Mouse (Mus musculus) heart, embryonic 11.5 days (tissue): ENCODE results near the gene Olfr1098. TPM values are rescaled to one million over a fixed set of nuclear protein-coding genes. Genes with fewer than 3 reads are reported as not detected.

Source experiments
- ATAC-seq: fragments of 200-750 bp; cut with Nextera tagmentation; replicated peaks from 2 replicates; pipeline ENCODE4 v1.8.0; 2017; ENCODE audit warnings: moderate library complexity; ENCODE audit not compliant: insufficient number of reproducible peaks, low FRiP score, low TSS enrichment
- H3K27ac ChIP-seq: fragments of 300-500 bp; sonication (generic); 2 replicates; pipeline ENCODE4 v1.5.1; 2014; ENCODE audit warnings: mild to moderate bottlenecking, low read depth, low read length
- H3K27me3 ChIP-seq: fragments of 300-500 bp; sonication (generic); 2 replicates; pipeline ENCODE4 v1.6.1; 2014; ENCODE audit warnings: mild to moderate bottlenecking, low read length, mixed read lengths; ENCODE audit not compliant: control insufficient read depth, insufficient read depth
- H3K36me3 ChIP-seq: fragments of 300-500 bp; sonication (generic); 2 replicates; pipeline ENCODE4 v1.6.1; 2014; ENCODE audit warnings: mild to moderate bottlenecking, low read length, moderate library complexity, mixed read lengths; ENCODE audit not compliant: control insufficient read depth, insufficient read depth
- H3K4me1 ChIP-seq: fragments of 300-500 bp; sonication (generic); 2 replicates; pipeline ENCODE4 v1.6.1; 2014; ENCODE audit warnings: low read length; ENCODE audit not compliant: control insufficient read depth, insufficient read depth
- H3K4me2 ChIP-seq: fragments of 300-500 bp; sonication (generic); 2 replicates; pipeline ENCODE4 v1.6.1; 2014; ENCODE audit warnings: mild to moderate bottlenecking, moderate library complexity
- H3K4me3 ChIP-seq: fragments of 300-500 bp; sonication (generic); 2 replicates; pipeline ENCODE4 v1.5.1; 2014; ENCODE audit warnings: low read depth, low read length
- H3K9ac ChIP-seq: fragments of 300-500 bp; sonication (generic); 2 replicates; pipeline ENCODE4 v1.6.1; 2014; ENCODE audit warnings: mild to moderate bottlenecking, low read depth, low read length, moderate library complexity
- H3K9me3 ChIP-seq: fragments of 300-500 bp; sonication (generic); replicated peaks from 2 replicates; pipeline ENCODE4 v1.6.1; 2016; ENCODE audit warnings: low read length; ENCODE audit not compliant: control insufficient read depth
- WGBS: fragments of 180-500 bp; shearing (Covaris S2); extraction: QIAGEN DNeasy Blood & Tissue Kit; methylation state at CpG from one replicate; pipeline ENCODE4 v1.1.7; 2014; ENCODE audit not compliant: insufficient replicate concordance; 5-methylcytosine and 5-hydroxymethylcytosine counted together
- polyA plus RNA-seq: library from polyadenylated mRNA; unstranded; fragments of >200 nt; fragmentation: Nextera tagmentation; extraction: Ambion mirVana; gene quantifications from 2 replicates; pipeline ENCODE4 v1.2.1, GENCODE M21; 2014

The Olfr1098 gene
- not detected in 2 replicates for polyA plus RNA-seq

DNA sequence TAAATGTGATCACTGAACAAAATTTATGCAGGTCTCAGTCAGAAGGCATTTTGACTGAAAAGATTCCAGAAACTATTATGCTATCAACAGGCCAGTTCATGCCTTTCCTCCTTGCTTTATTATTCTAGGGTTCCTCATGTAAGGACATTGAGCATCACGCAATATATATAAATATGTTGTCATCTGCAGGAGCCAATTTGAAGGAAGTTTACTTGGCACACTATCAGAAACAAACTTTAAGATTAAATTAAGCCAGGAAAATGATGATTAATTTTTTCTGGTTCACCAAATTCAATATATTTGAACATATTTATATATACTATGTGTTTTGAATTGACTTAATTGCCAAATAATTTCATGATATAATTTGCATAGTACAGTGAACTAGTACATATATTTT, at the start of gene Olfr1098:
Gene Olfr1098, minus strand, starts transcription at position 101 of the 400 bp plus-strand sequence.
- Histone ChIP-seq H3K27ac (no peak within 1 kb of the TSS), H3K36me3 (no peaks in the 10 kb centered on the region), H3K4me1 (no peaks in the 10 kb centered on the region), H3K9me3 (no peaks in the 10 kb centered on the region), H3K27me3 (no peaks in the 10 kb centered on the region), H3K4me3 (no peak within 1 kb of the TSS), H3K4me2 (no peak within 1 kb of the TSS), H3K9ac (no peak within 1 kb of the TSS)
- 85% methylated on average over 1 of the region's 1 CpGs for WGBS
- no peak for ATAC-seq

DNA sequence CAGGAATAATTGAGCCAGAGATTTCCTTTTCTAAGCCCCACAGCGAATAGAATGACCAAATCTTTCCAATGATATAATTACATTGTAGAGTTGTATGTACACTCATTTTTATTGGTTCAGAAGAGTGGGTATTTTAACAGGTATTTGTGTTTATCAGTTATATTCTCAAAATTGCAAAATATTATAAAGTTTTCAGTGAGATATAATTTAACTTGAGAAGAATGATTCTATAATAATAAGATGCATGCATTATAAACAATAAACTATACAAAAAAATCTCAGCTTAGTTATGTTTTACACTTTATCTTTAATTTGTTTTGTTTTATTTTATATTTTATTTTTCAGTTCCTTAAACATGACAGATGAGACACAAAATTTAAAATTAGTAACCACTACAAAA, 36.2 kb upstream of the Olfr1098 start, which contains the start of gene Olfr1099:
Gene Olfr1099, minus strand, starts transcription at position 101 of the 400 bp plus-strand sequence.
- H3K36me3 ChIP-seq = no peaks in the 10 kb centered on the region
- no peaks in the 10 kb centered on the region for H3K27me3 ChIP-seq
- ATAC-seq = no peak
- 85% methylated on average over 1 of the region's 1 CpGs for WGBS
- no peak within 1 kb of the TSS for H3K27ac ChIP-seq
- H3K4me1 ChIP-seq = no peaks in the 10 kb centered on the region
- no peaks in the 10 kb centered on the region for H3K9me3 ChIP-seq
- H3K4me3 ChIP-seq = no peak within 1 kb of the TSS
- no peak within 1 kb of the TSS for H3K4me2 ChIP-seq
- no peak within 1 kb of the TSS for H3K9ac ChIP-seq

DNA sequence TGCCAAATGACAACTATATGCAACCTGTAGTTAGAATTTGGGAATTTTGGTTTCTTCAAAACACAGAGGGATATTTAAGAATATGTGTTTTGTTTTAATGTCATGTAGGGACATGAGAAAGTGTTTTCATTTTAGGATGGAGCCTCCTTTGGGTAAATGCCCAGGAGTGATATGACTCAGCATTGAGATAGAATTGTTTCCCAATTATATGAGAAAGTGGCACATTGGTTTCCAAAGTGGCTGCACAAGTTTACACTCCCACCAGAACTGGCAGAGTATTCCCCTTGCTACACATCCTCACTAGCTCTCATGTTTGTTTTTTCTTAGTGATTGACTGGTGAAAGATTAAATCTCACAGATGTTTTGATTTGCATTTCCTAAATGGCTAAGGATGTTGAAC, 2.2 kb upstream of the Olfr1098 start:
- H3K36me3 ChIP-seq = no peaks in the 10 kb centered on the region

DNA sequence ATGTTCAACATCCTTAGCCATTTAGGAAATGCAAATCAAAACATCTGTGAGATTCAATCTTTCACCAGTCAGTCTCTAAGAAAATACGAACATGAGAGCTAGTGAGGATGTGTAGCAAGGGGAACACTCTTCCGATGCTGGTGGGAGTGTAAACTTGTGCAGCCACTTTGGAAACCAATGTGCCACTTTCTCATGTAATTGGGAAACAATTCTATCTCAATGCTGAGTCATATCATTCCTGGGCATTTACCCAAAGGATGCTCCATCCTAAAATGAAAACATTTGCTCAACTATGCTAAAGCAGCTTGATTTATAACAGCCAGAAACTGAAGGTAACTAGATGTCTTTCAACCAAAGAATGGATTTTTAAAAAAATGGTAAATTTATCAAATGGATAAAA, 18.7 kb downstream of the Olfr1098 start:
- no peak overlapping the region for H3K4me2 ChIP-seq
- 75% methylated on average over 2 of the region's 2 CpGs for WGBS
- H3K36me3 ChIP-seq = no peaks in the 10 kb centered on the region
- no peak overlapping the region for H3K4me3 ChIP-seq
- H3K27ac ChIP-seq = no peak overlapping the region
- H3K9ac ChIP-seq = no peak overlapping the region
- no peaks in the 10 kb centered on the region for H3K27me3 ChIP-seq
- ATAC-seq = no peak
- no peaks in the 10 kb centered on the region for H3K9me3 ChIP-seq
- H3K4me1 ChIP-seq = no peaks in the 10 kb centered on the region

More for the DNA sequence above, 2.2 kb upstream of the Olfr1098 start:
- Histone ChIP-seq H3K4me1 (no peaks in the 10 kb centered on the region), H3K4me3 (no peak overlapping the region), H3K9me3 (no peaks in the 10 kb centered on the region), H3K4me2 (no peak overlapping the region), H3K27me3 (no peaks in the 10 kb centered on the region), H3K9ac (no peak overlapping the region), H3K27ac (no peak overlapping the region)
- ATAC-seq = no peak

DNA sequence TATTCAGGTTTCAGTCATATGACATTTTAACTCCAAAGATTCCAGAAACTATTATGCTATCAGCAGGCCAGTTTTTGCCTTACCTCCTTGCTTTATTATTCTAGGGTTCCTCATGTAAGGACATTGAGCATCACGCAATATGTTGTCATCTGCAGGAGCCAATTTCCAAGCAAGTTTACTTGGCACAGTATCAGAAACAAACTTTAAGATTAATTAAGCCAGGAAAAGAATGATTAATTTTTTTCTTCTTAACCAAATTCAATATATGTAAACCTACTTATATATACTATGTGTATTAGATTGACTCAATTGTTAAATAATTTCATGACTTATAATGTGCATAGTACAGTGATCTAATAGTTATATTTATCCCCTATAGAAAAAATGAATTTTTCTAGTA, 32.2 kb downstream of the Olfr1098 start, which contains the start of gene Olfr1097:
Gene Olfr1097, minus strand, starts transcription at position 101 of the 400 bp plus-strand sequence.
- no peak within 1 kb of the TSS for H3K9ac ChIP-seq
- no peaks in the 10 kb centered on the region for H3K36me3 ChIP-seq
- H3K4me3 ChIP-seq = no peak within 1 kb of the TSS
- no peak within 1 kb of the TSS for H3K4me2 ChIP-seq
- H3K27ac ChIP-seq = no peak within 1 kb of the TSS
- no peaks in the 10 kb centered on the region for H3K9me3 ChIP-seq
- ATAC-seq = no peak
- no peaks in the 10 kb centered on the region for H3K4me1 ChIP-seq
- 87% methylated on average over 1 of the region's 1 CpGs for WGBS
- no peaks in the 10 kb centered on the region for H3K27me3 ChIP-seq

DNA sequence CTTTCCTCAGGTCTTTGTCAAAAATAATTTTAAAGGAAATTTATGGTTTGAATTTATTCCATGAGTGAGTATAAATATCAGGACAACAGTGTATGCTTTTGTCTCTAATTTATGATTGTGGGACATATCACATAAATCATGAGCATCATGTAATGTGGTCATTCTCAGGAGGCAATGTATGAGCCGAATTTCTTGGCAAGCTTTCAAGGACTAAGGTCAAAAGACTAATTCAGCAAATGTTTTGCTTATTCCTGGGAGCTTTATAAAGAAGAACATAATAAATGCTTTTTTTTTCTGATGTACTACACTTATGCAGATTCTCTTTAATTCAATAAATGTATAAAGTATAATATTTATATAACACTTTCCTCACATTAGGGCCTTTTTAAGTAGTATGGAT, 49.6 kb downstream of the Olfr1098 start, which contains the start of gene Gm13723:
Gene Gm13723, minus strand, starts transcription at position 101 of the 400 bp plus-strand sequence.
- Histone ChIP-seq H3K4me2 (no peak within 1 kb of the TSS), H3K27ac (no peak within 1 kb of the TSS), H3K9ac (no peak within 1 kb of the TSS), H3K4me1 (no peaks in the 10 kb centered on the region), H3K27me3 (no peaks in the 10 kb centered on the region), H3K36me3 (no peaks in the 10 kb centered on the region), H3K9me3 (no peaks in the 10 kb centered on the region), H3K4me3 (no peak within 1 kb of the TSS)
- WGBS = 68% methylated on average over 1 of the region's 1 CpGs
- ATAC-seq = no peak

Other genes starting within 250 kb of the Olfr1098 start
- gene Olfr1086, start 244.5 kb downstream of the Olfr1098 start, polyA plus RNA-seq = not detected in 2 replicates
- not detected in 2 replicates for gene Olfr1087, start 226.2 kb downstream of the Olfr1098 start, polyA plus RNA-seq
- not detected in 2 replicates for gene Olfr1089, start 190.8 kb downstream of the Olfr1098 start, polyA plus RNA-seq
- not detected in 2 replicates for gene Olfr1090, start 165.6 kb downstream of the Olfr1098 start, polyA plus RNA-seq
- not detected in 2 replicates for gene Olfr1093, start 142.1 kb downstream of the Olfr1098 start, polyA plus RNA-seq
- not detected in 2 replicates for gene Olfr141, start 114.5 kb downstream of the Olfr1098 start, polyA plus RNA-seq
- not detected in 2 replicates for gene Olfr1094, start 99.9 kb downstream of the Olfr1098 start, polyA plus RNA-seq
- not detected in 2 replicates for gene Olfr1095, start 72.8 kb downstream of the Olfr1098 start, polyA plus RNA-seq
- gene Gm13723, start 49.7 kb downstream of the Olfr1098 start, polyA plus RNA-seq = not detected in 2 replicates
- not detected in 2 replicates for gene Olfr1097, start 32.3 kb downstream of the Olfr1098 start, polyA plus RNA-seq
- gene Olfr1099, start 36.1 kb upstream of the Olfr1098 start, polyA plus RNA-seq = not detected in 2 replicates
- gene Olfr1100, start 55.4 kb upstream of the Olfr1098 start, polyA plus RNA-seq = not detected in 2 replicates
- gene Olfr1101, start 66.7 kb upstream of the Olfr1098 start, polyA plus RNA-seq = not detected in 2 replicates
- gene Olfr1102, start 73.9 kb upstream of the Olfr1098 start, polyA plus RNA-seq = not detected in 2 replicates
- gene Olfr1104, start 102.5 kb upstream of the Olfr1098 start, polyA plus RNA-seq = not detected in 2 replicates
- not detected in 2 replicates for gene Olfr1105, start 112.0 kb upstream of the Olfr1098 start, polyA plus RNA-seq
- not detected in 2 replicates for gene Olfr1106, start 127.7 kb upstream of the Olfr1098 start, polyA plus RNA-seq
- gene Olfr1107, start 151.3 kb upstream of the Olfr1098 start, polyA plus RNA-seq = not detected in 2 replicates
- not detected in 2 replicates for gene Olfr1109, start 171.5 kb upstream of the Olfr1098 start, polyA plus RNA-seq
- gene Olfr259, start 190.0 kb upstream of the Olfr1098 start, polyA plus RNA-seq = not detected in 2 replicates
- not detected in 2 replicates for gene Olfr1110, start 215.8 kb upstream of the Olfr1098 start, polyA plus RNA-seq
- not detected in 2 replicates for gene Olfr1111, start 228.1 kb upstream of the Olfr1098 start, polyA plus RNA-seq